Mouse (Mus musculus) thymus, postnatal 14 days (tissue): ENCODE measurements at regions not wholly inside any gene's neighbourhood (a gene's known extent, or its start where the extent isn't known, plus 50 kb on each side); places are given as distances from the start of the nearest gene placed in this dataset.
A peak's percentile ranks its signal among the peaks of the same experiment; 100 is the strongest.

Experiments used
- DNase-seq: peaks from one replicate; pipeline ENCODE4 v3.0.0; 2021

DNA sequence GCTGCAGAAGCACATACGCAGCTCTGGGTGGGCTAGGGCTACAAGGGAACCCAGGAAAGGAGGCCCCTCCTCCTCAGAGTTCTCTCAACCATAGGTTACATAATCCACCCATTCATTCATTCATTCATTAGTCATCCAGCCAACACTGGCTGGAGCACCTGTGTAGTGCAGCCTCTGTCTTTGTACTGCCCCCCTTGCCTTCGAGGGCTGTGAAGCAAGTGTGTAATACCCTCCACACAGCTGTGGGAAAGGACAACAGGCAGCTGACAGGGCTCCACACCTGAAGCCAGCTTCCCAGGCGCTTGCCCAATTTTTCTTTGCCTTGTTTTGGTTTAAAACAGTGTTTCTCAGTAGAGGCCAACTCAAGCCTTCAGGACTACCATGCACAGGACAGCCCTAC, 285.0 kb upstream of the Runx1 start:
- DNase-seq, result no peak

DNA sequence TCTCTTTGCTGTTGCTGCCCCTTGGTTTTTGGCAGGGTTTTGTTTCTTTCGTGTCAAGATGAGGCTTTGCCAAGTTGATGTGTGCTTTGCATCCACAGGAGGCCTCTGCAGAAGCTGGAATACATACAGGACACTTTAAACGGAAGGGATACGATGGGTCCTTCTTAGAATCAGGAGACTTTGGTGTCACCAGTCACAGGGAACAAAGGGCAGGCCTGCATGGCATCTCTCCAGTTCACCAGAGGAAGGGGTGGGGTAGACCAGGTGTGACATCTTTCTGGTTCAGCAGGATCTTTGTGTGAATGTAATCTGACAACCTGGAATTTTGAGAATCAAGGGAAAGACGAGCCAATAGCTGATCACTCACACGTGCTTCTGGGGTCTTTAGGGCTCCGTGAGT, 284.5 kb upstream of the Runx1 start:
- no peak for DNase-seq

DNA sequence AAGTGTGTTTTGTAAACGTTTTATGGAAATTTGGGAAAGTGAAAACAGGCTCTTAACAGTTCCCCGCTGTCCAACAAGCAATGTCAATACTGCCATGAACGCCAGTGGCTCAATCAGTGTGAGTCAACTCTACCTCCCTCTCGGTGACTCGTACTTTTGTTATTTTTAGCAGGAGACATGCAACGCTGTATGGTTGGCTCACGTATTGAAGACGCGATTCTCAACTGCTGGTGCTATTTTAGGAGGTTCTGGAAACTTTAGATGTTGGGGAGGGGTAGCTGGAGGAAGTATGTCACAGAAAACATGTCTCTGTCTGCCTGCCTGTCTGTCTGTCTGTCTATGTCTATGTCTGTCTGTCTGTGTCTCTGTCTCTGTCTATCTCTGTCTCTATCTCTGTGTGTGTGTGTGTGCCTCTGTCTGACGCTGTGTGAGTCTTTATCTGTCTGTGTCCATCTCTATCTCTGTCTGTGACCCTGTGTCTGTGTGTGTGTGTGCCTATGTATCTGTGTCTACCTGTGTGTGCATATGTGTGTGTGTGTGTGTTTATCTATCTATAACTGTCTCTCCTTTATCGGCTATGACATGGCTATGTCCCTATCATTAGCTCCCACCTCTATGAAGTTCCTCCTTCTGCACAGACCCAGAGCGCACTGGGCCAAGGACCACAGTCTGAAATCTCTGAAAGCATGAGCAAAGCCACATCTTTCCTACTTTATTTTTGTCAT, 283.9 kb upstream of the Runx1 start:
- DNase-seq, result no peak

DNA sequence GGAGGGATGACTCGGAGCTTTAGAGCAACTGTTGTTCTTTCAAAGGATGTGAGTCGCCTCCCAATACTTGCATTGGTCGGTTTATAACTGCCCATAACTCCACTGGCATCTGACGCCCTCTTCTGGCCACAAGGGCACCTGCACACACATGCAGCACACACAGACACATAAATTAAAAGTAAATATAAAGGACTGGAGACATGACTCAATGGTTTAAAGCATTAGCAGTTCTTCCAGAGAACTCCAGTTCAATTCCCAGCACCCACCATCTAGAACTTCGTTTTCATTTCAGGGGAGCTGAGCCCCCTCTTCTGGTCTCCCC, 281.5 kb upstream of the Runx1 start:
- DNase-seq, result no peak

DNA sequence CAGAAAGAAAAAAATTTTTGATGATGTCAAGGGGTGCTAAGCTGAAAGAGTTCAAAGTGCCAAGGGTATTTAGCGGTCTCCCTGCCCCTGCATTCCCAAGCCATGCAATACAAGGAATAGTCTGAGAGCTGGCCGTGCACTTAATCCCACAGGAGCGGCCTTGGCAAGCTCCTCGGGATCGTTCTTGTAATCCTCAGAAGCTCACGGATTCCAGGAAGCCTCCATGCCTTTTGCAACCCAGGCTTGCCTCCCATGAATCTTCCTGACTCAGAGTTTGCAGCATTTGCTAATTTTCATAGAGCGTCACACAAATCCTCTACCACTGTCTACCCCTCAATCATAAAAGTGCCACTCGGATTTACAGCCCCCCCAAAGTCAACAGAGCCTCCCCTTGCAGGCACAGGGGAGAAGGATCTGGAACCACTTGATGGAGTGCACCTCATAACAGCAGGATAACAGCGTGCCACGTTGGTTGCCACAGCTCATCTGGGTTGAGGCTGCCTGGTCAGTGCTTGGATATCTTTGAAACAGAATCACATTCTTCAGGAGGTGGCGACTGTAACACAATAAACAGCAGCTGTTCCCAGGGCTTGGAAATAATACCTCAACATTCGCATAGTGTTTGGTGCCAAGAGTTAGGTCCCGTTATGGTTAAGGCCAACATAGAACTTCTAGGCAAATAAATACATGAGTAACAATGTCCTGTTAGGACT, 281.0 kb upstream of the Runx1 start:
- DNase-seq, result no peak

DNA sequence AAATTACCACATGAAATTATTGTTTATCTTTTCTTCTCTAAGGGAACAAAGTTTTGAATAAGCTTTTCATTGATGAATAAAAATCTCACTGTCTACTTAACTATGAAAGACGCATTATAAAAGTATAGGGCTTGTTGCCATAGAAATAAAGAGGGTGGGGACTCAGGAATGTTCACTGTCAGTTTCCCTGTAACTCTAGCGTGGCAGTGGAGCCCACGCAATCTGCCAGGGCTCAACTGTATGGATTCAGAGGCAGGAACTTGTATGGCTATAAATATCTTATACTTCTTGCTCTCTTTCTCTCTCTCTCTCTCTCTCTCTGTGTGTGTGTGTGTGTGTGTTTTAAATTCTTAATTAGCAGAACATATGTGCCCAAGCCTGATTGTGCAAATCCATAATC, 276.2 kb upstream of the Runx1 start:
- no peak for DNase-seq

DNA sequence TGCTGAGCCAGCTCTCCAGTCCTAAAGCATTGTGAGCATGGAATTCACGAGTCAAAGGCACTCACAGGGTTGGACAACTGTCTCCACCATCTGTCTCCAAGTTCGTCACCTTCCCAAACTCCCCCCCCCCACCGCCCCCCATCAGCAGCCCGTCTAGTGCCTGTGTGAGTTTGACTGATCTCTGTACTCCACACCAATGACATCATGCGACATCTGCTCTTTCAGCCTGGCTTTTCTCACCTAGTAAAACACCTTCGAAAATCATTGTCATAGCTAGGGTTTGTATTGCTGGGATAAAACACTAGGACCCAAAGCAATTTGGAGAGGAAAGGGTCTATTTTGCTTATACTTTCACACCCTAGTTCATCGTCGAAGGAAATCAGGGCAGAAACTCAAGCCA, 272.1 kb upstream of the Runx1 start:
- no peak for DNase-seq

DNA sequence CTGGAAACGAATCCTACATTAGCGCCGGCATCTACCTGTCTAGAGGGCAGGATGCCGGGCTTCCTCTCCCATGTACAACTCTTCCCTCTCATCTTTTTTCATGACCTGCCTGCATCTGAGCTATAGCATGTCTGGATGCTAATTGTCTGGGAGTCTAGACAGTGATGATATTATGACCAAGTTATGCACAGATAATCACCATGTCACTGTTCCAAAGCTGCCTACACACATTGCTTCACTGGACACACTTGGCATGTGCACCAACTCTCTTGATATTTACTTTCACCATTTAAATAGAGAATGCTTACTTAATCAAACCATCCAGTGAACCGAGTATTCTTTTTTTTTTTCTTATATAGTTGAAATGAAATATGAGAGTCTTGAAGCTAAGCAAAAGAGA, 270.2 kb upstream of the Runx1 start:
- no peak for DNase-seq

DNA sequence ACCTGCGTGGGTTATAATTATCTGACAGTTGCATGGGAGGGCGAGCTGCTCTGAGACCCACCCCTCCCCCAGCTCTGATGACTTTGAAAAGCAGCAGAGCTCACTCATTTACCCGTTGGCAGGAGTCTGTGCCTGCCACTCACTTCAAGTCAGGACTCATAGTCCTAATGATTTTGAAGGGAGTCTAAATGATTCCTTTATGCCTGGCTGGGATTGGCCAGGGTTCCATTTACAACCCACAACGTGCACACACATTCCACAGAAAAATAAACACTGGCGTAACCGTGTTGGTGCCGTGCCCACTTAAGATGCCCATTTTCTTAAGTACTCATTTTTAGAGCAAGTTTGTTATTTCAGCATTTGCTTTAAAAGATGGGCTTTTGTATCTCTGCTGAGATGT, 266.8 kb upstream of the Runx1 start:
- no peak for DNase-seq

DNA sequence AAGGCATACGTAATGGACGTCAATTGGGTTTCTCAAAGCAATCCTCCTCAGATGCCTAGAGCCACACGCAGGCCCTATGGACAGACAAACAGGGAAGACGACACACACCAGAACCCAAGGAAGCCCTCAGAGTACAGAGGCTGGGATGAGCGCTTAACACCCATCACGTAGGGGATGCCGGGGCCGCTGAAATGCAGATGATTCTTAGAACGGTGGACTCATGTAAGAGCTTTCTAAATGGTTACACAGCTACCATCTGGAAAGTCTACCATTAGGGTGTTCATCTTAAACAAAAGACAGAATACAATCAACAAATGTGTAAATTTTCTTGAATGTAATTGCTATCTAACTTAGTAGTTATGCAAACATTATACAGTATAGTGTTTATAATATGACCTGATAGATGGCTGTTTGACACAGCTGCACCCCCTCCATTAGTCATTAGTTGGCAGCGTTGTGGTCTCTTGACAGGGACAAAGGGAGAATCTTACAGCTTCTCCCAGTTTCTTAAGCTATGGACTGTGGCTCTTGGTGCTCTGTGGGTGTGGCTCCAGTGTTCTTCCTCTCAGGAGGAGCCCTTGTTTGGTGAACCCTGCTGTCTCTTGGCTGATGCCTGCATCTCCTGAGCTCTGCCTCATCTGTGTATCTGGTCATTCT, 259.4 kb upstream of the Runx1 start:
- no peak for DNase-seq

DNA sequence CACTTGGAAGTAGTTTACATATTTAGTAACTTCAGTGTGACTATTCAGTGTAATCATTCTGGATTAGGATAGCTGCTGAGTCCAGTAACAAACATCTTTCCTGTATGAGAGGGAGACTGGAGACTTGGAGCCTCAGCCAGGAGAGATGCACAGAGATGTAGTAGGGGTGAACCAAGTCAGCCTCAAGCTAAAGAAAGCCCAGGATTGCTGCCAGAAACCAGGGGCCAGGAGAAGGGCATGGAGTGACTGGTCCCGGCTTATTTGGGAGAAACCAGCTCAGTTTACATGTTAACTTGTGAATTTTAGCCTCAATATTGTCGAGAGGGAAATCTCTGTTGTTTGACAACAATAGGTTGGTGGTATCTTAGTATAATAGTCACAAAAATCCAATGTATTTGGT, 257.8 kb upstream of the Runx1 start:
- no peak for DNase-seq

DNA sequence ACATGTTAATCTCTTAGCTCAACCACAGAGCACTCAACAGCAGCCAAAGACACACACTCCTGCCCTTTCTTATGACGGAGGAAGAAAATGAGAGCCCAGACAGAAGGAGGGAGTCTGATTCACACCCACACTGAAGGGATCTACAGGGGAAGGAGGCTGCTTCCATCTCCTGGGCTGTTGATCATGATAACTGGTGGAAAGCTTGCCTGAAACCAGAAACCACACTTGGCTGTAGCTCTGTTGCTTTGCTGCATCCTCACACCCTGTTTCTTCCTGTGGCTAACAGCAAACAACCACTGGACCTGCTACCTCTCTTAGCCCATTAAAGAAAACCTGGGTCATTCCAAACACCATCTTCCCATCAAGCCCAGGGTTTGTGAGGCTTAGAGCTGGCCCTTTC, 257.2 kb upstream of the Runx1 start:
- DNase-seq, result no peak

DNA sequence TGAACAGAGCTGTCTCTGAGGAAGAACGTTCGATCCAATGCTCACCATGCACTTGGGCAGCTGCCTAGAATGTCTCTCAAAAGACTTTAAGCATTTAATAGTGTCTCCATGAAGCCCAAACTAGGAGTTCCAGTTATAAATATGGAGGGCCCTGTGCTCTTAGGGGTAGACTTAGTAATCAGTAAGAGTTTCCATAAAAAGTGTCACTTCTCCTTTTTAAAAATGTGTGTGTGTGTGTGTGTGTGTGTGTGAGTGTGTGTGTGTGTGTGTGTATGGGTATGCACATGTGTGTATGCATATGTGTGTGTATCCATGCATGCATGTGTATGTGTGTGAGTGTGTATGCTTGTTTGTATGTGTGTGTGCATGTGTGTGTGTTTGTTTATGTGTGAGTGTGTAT, 255.6 kb upstream of the Runx1 start:
- no peak for DNase-seq

DNA sequence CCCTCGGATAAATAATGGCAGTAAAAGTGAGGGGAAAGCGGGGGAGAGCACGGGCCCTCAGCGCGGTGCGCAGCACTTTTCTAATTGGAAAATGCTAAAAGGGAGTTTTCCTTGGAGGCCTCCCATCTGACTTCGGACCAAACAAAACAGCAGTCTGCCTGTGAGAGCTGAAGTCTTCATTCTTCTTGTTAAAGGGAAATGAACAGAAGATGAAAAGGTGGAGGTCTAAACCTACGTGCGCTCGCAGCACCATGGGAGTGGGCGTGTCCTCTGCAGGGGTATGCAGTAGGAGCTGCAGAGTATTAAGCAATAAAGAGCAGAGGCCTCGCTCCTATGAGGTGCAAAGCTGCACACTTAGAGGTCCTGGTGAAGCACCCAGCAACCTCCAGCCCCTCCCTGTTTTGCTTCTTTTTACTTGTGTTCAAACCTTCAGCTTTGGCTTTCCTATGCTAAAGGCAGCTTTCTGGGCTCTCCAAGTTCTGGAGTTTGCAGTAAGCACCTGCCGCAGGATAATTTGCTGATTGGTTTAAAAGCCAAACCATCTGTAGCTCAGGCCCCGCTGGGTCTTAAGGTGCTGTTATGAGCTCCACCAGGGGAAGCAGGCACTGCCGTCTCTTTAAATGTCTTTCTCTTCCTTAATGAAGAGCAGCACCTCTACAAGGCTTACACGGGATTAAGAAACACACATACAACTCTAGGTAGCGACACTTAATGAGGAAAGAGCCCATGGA, 253.9 kb upstream of the Runx1 start:
- DNase-seq, result peak; percentile 61

DNA sequence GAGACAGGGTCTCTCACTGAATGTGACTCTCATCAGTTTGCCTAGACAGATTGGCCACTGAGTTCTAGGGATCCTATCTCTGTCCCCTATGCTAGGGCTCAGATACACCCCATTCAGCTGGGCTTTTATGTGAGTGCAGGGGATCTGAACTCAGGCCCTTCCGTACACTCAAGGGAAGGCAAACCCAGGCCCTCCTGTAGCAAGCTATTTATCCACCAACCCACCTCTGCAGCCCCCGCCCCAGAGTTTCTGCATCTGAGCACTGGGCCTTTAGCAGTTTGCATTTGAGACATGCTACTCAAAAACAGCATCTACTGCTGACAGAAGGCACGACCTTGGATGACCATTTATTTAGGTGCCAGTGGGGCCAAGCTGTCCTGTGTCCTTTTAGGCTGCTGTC, 253.0 kb upstream of the Runx1 start:
- DNase-seq, result no peak

DNA sequence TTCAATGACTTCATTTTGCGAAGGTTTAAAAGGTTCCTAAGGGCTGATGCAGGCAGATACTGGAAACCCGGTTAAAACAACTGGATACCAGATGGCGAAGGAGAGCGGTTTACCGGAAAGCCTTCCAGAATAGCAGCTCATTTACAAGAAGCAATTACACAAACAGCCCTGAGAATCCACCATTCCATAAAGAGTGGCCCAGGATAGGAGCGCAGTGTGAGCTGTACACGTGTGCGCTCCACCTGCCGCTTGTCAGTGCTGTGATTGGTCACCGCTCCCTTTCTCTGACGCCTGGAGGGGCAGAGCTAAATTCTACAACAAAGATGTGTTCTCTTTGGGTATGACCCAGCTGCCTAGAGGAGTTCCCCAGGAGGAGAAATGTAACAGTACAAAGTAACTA, 249.5 kb upstream of the Runx1 start:
- no peak for DNase-seq

DNA sequence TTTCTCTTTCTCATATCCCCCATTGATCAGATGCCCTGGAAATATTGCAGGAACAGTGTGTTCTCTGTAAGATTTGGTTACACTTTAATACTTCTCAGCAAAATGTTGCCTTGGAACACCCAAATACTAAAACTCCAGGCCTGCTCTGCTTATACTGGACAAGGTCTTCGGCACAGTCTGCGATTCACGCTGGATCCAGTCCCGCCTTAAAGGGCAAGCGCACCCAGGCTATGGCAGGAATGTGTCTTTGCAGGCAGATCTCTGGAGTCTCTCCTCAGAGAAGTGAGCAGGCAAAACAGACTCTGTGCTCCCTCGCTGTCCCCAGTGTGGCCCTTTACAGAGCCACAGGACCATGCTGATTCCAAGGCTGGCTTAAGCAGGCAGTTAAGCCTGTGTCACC, 246.2 kb upstream of the Runx1 start:
- DNase-seq, result no peak

DNA sequence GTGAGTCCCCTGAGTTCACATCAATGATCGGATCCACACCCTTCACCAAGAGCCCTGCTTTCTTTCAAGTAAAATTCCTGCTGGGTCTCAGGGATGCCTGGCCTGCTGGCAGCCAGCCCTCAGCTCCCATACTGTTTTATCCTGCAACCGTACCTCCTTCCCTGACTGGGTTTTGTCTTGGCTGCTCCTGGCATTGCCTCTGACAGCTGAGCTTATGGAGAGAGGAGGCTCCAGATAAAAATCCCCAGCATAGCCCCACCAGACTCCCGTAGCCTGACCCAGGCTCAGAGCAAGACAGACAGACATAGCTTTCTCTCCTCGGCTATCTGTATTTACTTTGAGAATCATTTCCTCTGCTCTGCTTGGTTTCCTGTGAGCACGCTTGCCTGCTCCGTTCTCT, 245.8 kb upstream of the Runx1 start:
- DNase-seq, result no peak

DNA sequence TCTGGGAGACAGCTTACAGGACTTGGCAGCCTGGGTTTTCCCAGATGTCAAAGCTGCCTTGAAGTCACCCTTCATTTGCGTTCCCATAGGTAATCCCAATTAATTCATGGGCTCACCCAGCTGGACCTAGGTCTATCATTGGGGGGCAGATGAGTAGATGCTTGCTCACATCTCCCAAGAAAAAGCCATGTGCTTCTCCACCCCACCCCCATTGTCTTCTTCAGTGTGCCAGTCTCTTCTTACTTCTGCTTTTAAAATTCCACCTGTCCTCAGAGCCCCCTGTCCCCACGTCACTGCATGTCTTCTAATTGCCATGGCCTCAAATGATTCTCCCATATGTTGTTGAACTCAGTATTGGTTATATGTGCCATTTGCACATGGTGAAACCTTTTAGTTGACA, 240.9 kb upstream of the Runx1 start:
- DNase-seq, result no peak

DNA sequence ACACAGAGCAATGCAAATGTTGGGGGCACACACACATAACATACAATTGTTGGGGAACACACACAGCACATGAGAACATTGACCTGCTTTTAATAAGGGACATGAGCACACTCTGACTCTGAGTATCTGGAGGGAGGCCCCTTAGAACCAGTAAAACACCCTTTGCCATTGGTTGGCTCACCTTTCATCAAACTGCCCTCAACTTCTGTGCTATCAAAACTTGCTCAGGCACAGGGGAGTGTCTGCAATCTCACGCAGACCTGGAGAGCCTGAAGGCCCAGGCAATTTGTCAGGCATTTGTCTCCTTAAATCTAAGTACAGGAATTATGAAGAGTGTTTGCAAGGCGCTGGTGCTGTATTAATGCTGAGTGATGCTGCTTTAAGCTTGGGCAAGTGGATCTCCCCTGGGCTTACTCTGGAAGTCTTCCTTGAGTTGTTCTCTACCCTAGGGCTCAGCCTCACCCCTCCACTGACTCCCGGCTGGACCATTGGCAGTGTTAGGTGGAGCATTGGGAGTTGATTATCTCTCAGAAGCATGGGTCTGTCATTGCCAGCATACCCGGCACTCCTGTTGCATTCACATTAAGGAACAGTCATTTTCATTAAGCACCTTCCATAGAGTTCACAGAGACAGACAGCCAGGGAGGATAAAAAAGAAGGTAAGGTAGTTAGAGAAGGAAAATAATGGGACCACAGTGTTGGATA, 235.7 kb upstream of the Runx1 start:
- no peak for DNase-seq

DNA sequence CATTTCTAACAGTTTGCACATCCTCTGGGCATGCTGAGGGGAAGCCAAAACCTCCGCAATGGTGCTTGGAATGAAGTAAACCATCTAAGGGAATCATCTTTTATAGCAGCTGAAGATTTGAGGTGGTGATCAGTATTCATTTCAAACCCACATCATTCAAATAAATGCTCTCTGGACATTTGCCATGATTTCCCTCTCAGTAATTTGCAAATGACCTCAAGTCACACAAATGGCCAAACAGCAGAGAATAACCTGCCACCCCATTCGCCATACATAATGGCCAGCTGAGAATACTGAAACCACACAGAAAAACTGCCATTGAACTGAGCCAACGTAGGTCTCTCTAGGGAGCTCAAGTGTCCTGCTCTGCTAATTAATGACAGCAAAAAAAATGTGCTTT, 230.3 kb upstream of the Runx1 start:
- DNase-seq, result no peak

DNA sequence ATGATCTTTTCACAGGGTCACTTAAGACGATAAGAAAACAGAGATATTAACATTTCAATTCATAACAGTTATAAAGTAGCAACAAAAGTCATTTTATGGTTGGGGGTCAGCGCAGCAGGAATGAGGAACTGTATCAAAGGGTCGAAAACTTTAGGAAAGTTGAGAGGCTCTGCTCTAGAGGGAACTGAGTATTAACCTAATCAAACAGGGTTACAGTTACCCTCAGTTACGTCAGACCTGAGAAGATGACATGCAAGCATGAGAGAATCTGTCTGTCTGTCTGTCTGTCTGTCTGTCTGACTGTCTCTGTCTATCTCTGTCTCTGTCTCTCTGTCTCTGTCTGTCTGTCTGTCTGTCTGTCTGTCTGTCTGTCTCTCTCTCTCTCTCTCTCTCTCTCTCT, 229.6 kb upstream of the Runx1 start:
- DNase-seq, result no peak

DNA sequence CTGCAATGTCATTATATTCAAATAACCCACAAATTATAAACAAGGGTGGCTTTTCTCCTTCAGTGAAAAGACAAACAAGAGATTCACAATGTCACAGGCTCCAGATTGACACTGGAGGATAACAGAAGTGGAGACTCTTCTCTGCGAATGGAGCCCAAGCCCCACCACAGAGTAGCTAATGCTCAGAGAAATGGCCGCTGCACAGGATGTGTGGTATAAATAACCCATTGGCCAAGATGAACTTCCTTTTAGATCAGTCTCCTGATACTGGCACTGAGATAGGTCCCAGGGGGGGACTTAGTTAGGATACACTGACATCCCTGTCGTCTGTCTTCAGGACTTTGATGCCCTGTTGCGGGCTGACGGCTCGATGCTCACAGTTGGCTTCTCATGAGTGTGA, 225.3 kb upstream of the Runx1 start:
- DNase-seq, result no peak
